Mouse (Mus musculus): ENCODE data around the gene Hagh.

DNA sequence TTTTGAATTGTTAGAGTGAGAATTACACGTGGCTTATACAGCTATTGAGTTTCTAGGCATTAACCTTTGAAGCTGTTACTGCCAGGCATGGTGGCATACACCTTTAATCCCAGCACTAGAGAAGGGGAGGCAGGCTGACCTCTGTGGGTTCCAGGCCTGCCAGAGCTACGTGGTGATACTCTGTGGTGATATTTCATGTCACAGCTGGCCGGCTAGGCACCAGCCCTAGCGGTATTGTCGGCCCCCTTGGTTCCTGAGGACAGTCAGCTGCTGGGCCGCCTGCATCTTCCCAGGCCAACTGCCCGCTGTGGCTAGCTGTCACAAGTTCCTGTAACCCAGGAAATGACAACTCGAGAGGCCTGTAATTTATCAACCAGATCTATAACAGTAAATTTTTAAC is 47.8 kb upstream of the Hagh start:
- no peak for TF ChIP-seq CTCF (IDR thresholded peaks at IDR 0.05; ENCODE audit: borderline replicate concordance, insufficient read depth, low read depth, low read length)
- no peak for TF ChIP-seq POLR2A (IDR thresholded peaks at IDR 0.05; ENCODE audit: borderline replicate concordance, insufficient read depth, low read length)
